Mouse (Mus musculus) CH12.LX (cell line): ENCODE data around the gene Acot7. TPM values are rescaled to one million over a fixed set of nuclear protein-coding genes. Genes with fewer than 3 reads are reported as not detected.

Source experiments
- DNase-seq: peaks from one replicate; pipeline ENCODE4 v3.0.0-alpha.2; 2013; ENCODE audit errors: extremely low read depth
- H3K27ac ChIP-seq: 2 replicates; pipeline ENCODE4 v1.5.1; 2012; ENCODE audit warnings: low read depth, mild to moderate bottlenecking, control low read depth, moderate library complexity; ENCODE audit not compliant: insufficient read depth
- H3K27me3 ChIP-seq: replicated peaks from 2 replicates; pipeline ENCODE3; 2012; ENCODE audit warnings: inconsistent platforms
- H3K36me3 ChIP-seq, 2 experiments: replicated peaks in 1 of 2; 2 replicates each; pipeline versions ENCODE3 to v1.6.1; 2012; ENCODE audit warnings: inconsistent platforms in 1 of 2, low read length in 1 of 2, mild to moderate bottlenecking in 1 of 2, mixed read lengths in 1 of 2, moderate library complexity in 1 of 2; ENCODE audit not compliant: control insufficient read depth in 1 of 2, insufficient read depth in 1 of 2
- H3K4me1 ChIP-seq, 2 experiments: 2 replicates each; pipeline ENCODE4 v1.6.1; 2012; ENCODE audit warnings: inconsistent platforms in 1 of 2, moderate library complexity in 1 of 2; ENCODE audit not compliant: insufficient read depth in 2 of 2, control insufficient read depth in 1 of 2
- H3K4me2 ChIP-seq: 2 replicates; pipeline ENCODE4 v1.6.1; 2012; ENCODE audit warnings: low read depth, mild to moderate bottlenecking, control low read depth; ENCODE audit not compliant: poor library complexity, insufficient read depth, severe bottlenecking
- H3K4me3 ChIP-seq, 3 experiments: fragments of 150-350 bp in 1 of 3; sonication (generic) in 1 of 3; replicated peaks in 1 of 3; 2 replicates each; pipeline versions ENCODE3 to v1.5.1; 2011 to 2012; ENCODE audit warnings: low read depth in 2 of 3, low read length in 2 of 3, mild to moderate bottlenecking in 2 of 3, moderate library complexity in 2 of 3, control low read depth in 1 of 3, improper control_type of control experiment in 1 of 3, inconsistent platforms in 1 of 3, mixed read lengths in 1 of 3; ENCODE audit not compliant: poor library complexity in 1 of 3
- H3K79me2 ChIP-seq: replicated peaks from 2 replicates; pipeline ENCODE4 v1.6.1; 2012; ENCODE audit warnings: mild to moderate bottlenecking, moderate library complexity; ENCODE audit not compliant: control insufficient read depth, poor library complexity, insufficient read depth, severe bottlenecking; ENCODE audit errors: extremely low read depth
- H3K9ac ChIP-seq: 2 replicates; pipeline ENCODE4 v1.6.1; 2012; ENCODE audit warnings: low read depth, mild to moderate bottlenecking, control low read depth, moderate library complexity; ENCODE audit not compliant: insufficient read depth
- H3K9me3 ChIP-seq: replicated peaks from 2 replicates; pipeline ENCODE3; 2012; ENCODE audit warnings: low read length, inconsistent platforms, mixed read lengths
- CHD1 ChIP-seq: IDR thresholded peaks from 2 replicates; pipeline ENCODE4 v1.6.1; 2012; ENCODE audit warnings: low read depth, low read length, improper control_type of control experiment, inconsistent platforms
- CTCF ChIP-seq, 2 experiments: IDR thresholded peaks in 1 of 2; conservative IDR thresholded peaks in 1 of 2; 2 replicates each; pipeline ENCODE4 v1.5.1; 2011 to 2012; ENCODE audit warnings: low read depth in 2 of 2, low read length in 2 of 2, improper control_type of control experiment in 1 of 2, inconsistent platforms in 1 of 2, mild to moderate bottlenecking in 1 of 2, moderate library complexity in 1 of 2
- ELF1 ChIP-seq: IDR thresholded peaks from 2 replicates; pipeline ENCODE4 v1.6.1; 2014; ENCODE audit warnings: low read depth, mild to moderate bottlenecking, inconsistent platforms, low read length, improper control_type of control experiment
- EP300 ChIP-seq: IDR thresholded peaks from 2 replicates; pipeline ENCODE4 v1.6.1; 2011; ENCODE audit warnings: low read length, improper control_type of control experiment
- ETS1 ChIP-seq: conservative IDR thresholded peaks from 2 replicates; pipeline ENCODE4 v1.6.1; 2012; ENCODE audit warnings: low read depth, mild to moderate bottlenecking, inconsistent platforms, low read length, improper control_type of control experiment, moderate library complexity
- IRF4 ChIP-seq: IDR thresholded peaks from 2 replicates; pipeline ENCODE4 v1.6.1; 2014; ENCODE audit warnings: low read depth, mild to moderate bottlenecking, inconsistent platforms, low read length, improper control_type of control experiment
- KAT2A ChIP-seq: IDR thresholded peaks from 2 replicates; pipeline ENCODE4 v1.6.1; 2012; ENCODE audit warnings: low read length, improper control_type of control experiment, inconsistent platforms; ENCODE audit not compliant: insufficient replicate concordance
- MAX ChIP-seq: IDR thresholded peaks from 2 replicates; pipeline ENCODE4 v1.6.1; 2011; ENCODE audit warnings: low read length, improper control_type of control experiment
- MAZ ChIP-seq: IDR thresholded peaks from 2 replicates; pipeline ENCODE4 v1.6.1; 2012; ENCODE audit warnings: low read depth, mild to moderate bottlenecking, inconsistent platforms, low read length, improper control_type of control experiment, moderate library complexity
- MXI1 ChIP-seq: IDR thresholded peaks from 2 replicates; pipeline ENCODE4 v1.6.1; 2011; ENCODE audit warnings: mild to moderate bottlenecking, low read depth, low read length, improper control_type of control experiment
- MYC ChIP-seq: IDR thresholded peaks from 2 replicates; pipeline ENCODE4 v1.6.1; 2011; ENCODE audit warnings: low read depth, mild to moderate bottlenecking, improper control_type of control experiment, low read length
- SIN3A ChIP-seq: IDR thresholded peaks from 2 replicates; pipeline ENCODE4 v1.6.1; 2012; ENCODE audit warnings: low read length, improper control_type of control experiment, inconsistent platforms
- UBTF ChIP-seq: IDR thresholded peaks from 2 replicates; pipeline ENCODE4 v1.6.1; 2012; ENCODE audit warnings: low read depth, mild to moderate bottlenecking, inconsistent platforms, low read length, improper control_type of control experiment, moderate library complexity
- USF1 ChIP-seq: IDR thresholded peaks from 2 replicates; pipeline ENCODE4 v1.6.1; 2014; ENCODE audit warnings: low read depth, mild to moderate bottlenecking, inconsistent platforms, low read length, improper control_type of control experiment
- ZKSCAN1 ChIP-seq: IDR thresholded peaks from 2 replicates; pipeline ENCODE4 v1.6.1; 2012; ENCODE audit warnings: low read depth, inconsistent platforms, low read length, improper control_type of control experiment, borderline replicate concordance
- dilution Hi-C: fragments of 300-500 bp; cut with MboI; formaldehyde crosslinking; loops from 2 replicates; pipeline ENCODE4 v1.14.3; 2020; ENCODE audit warnings: low sequenced_read_pairs; ENCODE audit not compliant: extremely low pct_unique_long_range_greater_than_20kb, extremely low pct_ligation_motif_present
- in situ Hi-C: fragments of 300-500 bp; cut with MboI; formaldehyde crosslinking; loops from 3 replicates; pipeline ENCODE4 v1.14.3; 2019; ENCODE audit warnings: low sequenced_read_pairs, low pct_ligation_motif_present, low pct_unique_long_range_greater_than_20kb, mixed read lengths
- polyA plus RNA-seq: library from polyadenylated mRNA; unstranded; fragments of >175 nt; gene quantifications from 2 replicates; pipeline ENCODE4 v1.2.1, GENCODE M21; 2012; ENCODE audit warnings: low read depth; ENCODE audit not compliant: insufficient read length
- total RNA-seq, 2 experiments: library from RNA; depleted of rRNA; stranded (reverse); fragments of 300-350 nt in 1 of 2; fragments of >200 nt in 1 of 2; gene quantifications; 2 replicates each; pipeline ENCODE4 v1.2.3; 2012 to 2014

The Acot7 gene
- total and polyA plus RNA-seq, 3 experiments = 29.0 to 71.1 (median 61.6) TPM

DNA sequence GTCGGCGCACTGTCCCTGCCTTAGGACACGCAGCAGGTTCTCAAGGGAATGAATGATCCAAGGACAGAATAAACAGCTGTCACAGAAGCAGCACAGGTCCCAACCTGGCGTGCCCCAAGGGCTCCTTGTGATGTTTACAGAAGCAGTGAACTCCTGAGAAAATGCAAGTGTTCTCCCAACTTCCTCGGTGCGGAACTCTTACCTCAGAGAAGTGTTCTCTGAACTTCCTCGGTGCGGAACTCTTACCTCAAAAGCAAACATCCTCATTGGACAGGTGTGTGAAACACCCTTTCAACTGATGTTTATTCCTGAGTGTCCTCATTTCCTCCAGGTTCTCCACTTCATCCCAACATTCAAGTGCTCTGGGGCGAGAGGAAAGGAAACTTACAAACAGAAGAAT, 4.0 kb upstream of the Acot7 start:
- Histone ChIP-seq H3K9me3 (peaks cover 11% of the 10 kb centered on the region), H3K27ac (no peak overlapping the region), H3K36me3 (no peaks in the 10 kb centered on the region), H3K4me3 (no peak overlapping the region), H3K9ac (no peak overlapping the region), H3K4me2 (no peak overlapping the region), H3K27me3 (peaks cover 17% of the 10 kb centered on the region), H3K4me1 (peaks cover 0 to 14% of the 10 kb centered on the region in 2 experiments; a peak in 3 of 4 replicates), H3K79me2 (peaks cover 2% of the 10 kb centered on the region; the same call in 1 of the 2 replicates)
- TF ChIP-seq MYC = no peak
- no peak for TF ChIP-seq ELF1
- no peak for TF ChIP-seq CTCF (conservative IDR thresholded peaks at IDR 0.05 in 1 of 2, IDR thresholded peaks at IDR 0.05 in 1 of 2; ENCODE audit: low read depth in 2 of 2, low read length in 2 of 2)
- TF ChIP-seq MXI1 = no peak
- no peak for TF ChIP-seq EP300
- TF ChIP-seq ZKSCAN1 = no peak
- TF ChIP-seq MAZ = no peak
- no peak for TF ChIP-seq UBTF
- TF ChIP-seq MAX = no peak
- TF ChIP-seq SIN3A = no peak
- TF ChIP-seq USF1 = no peak
- in situ Hi-C loops = loop anchor here (5.0 to 10.0 kb wide), 2 partner anchors 118 to 261 kb away; partner anchors contain the start of gene Hes3
- DNase-seq = no peak
- dilution Hi-C loops = no loop called here

DNA sequence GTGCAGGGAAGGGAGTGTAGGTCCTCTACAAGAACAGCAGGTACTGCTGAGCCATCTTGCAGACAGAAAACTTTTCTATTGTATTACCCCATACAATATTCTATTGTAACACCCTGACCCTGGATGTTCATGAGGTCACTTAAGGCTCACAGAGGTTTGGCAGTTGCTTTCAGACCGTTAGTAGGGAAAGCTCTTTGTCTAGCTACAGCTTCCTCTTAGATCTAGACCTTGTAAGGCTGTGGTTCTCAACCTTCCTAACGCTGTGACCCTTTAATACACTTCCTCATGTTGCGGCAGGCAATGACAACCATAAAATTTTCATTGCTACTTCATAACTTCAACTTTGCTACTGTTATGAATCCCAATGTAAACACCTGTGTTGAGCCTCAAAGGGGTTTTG, 1.3 kb upstream of the Acot7 start:
- dilution Hi-C loops (no loop called here), in situ Hi-C loops (loop anchor here (5.0 to 10.0 kb wide), 2 partner anchors 36 to 258 kb away; no protein-coding TSS in a partner anchor)
- Histone ChIP-seq H3K9ac (no peak overlapping the region; the same call in 1 of the 2 replicates), H3K79me2 (peaks cover 13% of the 10 kb centered on the region; the same call in 1 of the 2 replicates), H3K36me3 (peaks cover 4 to 16% of the 10 kb centered on the region in 2 experiments), H3K9me3 (peaks cover 5% of the 10 kb centered on the region), H3K4me1 (peaks cover 0 to 31% of the 10 kb centered on the region in 2 experiments; a peak in 3 of 4 replicates), H3K27ac (no peak overlapping the region), H3K27me3 (no peaks in the 10 kb centered on the region), H3K4me3 (no peak overlapping the region), H3K4me2 (no peak overlapping the region)
- DNase-seq = no peak
- no peak for TF ChIP-seq EP300
- TF ChIP-seq CHD1 = no peak
- TF ChIP-seq KAT2A = no peak
- TF ChIP-seq ETS1 = no peak
- no peak for TF ChIP-seq IRF4
